Mouse (Mus musculus) cerebellum, adult 18-20 months (tissue): ENCODE results near the gene C2cd4b.

Source experiments
- DNase-seq, 2 experiments: peaks; one replicate each; pipeline ENCODE4 v3.0.0; 2021

C2cd4b gene

DNA sequence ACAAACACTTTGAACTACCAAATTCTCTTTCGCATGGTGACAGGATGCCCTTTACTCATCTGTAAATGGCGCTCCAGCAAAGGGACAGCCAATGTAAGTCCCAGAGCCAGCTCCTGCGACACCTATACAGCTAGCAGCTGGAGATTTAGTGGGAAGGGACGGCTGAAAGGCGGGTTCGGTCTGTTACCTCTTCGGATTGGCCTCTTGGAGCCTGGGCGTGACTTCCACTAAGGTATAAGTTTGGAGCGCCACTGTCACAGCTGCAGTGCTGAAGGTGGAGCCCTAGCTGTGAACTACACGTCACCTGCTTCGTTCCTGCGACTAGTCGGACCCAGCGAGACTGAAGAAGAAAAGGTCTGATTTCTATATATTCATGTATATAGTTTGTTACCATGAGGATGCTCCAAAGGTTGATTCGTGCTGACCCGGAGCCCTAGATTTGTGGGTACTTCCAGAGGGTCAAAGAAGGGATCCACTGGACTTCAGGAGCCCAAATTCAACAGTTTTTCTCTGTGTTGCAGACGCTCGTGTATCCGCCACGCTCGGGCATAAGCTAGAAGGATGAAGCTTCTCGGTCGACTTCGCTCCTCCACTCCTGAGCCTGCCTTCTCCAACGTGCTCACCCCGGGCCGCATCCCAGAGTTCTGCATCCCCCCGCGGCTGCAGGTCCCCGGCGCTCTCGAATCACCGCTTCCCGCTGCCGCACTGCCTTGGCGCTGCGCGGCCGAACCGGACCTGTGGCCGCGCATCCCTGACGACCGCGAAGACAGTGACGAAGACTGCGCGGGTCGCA is at the start of gene C2cd4b:
Gene C2cd4b, plus strand, starts transcription at position 275 of the 793 bp plus-strand sequence.
- peak; percentile 23 to 33 for DNase-seq

DNA sequence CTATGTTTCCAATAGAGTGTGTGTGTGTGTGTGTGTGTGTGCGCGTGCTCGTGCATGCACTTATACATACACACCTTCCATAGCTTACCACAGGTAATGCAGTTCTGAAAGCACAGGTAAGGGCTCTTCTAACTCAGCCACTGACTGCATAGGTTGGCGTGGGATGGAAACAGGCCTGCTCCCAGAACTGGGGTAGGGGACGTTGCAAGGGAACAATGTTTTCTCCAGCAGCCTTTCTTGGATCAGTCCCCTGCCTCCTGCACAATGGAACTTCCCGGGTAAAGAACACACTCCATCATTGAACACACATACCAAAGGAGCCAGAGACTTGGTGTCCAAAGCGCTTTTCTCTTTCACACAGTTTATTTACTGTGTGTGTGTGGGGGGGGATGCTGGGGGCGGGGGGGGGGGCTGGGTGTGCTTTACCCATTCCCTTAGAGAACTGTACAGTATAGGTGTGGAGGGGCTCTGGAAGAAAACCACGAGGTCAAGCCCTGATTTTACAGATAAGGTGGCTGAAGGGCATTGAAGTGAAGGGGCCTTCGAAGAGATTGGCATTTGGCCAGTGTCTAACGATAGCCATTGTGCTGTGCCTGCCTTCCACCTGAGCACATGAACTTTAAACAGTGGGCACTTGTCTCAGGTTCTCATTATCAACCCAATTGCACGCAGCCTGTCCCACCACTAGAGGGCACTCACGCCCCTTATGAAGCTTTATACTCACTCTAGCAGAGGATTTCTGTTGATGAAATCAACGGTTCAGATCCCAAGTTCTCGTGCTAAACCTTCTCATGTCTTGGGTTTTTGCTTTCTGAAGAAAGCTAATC is 48.0 kb upstream of the C2cd4b start:
- peak; percentile 59 to 65 for DNase-seq

- no peak for DNase-seq
Observed at GRCm38 (mm10) chr9:67712146-67712545, 47.1 kb upstream of the C2cd4b start.

GRCm38 (mm10) chr9:67717081-67717480 is 42.2 kb upstream of the C2cd4b start:
- DNase-seq: no peak

DNA sequence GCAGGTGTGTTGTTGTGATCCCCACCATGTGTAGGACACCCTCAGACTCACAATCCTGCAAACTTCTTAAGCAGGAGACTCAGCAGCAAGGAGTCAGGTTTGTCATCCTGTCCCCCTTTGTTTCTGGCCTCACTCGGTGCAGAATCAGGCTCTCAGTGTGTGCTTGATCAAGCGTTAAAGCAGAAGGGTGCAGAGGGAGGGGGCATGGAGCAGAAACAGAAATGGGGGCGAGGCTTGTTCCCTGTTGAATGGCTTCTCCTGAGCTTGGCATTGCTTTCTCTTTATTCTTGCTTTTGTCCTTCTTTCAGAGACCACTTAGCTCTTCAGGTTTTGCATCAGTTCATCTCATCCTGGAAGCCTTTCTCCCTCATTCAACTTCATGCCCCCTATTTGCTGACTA is 40.6 kb upstream of the C2cd4b start:
- DNase-seq: no peak

DNA sequence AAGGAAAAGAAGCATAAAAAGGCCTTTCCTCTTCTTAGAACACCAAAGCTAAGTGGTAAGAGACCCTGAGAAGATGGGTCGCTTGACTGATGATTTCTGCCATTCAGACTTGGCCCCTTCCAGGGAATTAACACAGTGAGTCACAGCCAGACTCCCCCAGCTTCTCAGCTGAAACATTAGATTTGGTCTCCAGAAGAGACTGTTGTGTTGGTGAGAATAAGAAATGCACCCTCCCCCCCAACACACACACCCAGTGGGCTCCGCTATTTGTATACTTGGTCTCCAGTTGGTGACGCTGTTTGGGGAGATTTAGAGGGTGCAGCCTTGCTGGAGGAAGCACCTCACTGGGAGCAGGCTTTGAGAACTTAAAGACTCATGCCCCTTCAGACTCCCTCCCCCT is 39.1 kb upstream of the C2cd4b start:
- DNase-seq: no peak

DNA sequence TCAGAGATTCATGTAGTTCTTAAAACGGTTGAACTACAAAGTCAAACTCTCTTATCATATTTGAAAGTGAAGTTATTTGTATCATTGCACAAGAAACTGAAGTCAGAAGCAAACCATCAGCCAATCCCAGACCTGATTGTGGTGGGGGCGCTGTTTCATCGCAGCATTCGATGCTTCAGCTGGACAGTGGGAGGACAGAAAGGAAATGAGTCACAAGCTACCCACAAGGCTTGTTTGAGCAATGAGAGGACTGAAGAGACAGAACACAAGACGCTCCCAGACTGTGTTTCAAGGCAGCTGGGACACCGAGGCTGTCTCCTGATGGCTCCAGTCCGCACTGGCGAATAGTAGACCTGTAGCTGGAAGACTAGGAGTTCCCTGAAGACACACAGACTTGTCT is 36.9 kb upstream of the C2cd4b start:
- DNase-seq: no peak

DNA sequence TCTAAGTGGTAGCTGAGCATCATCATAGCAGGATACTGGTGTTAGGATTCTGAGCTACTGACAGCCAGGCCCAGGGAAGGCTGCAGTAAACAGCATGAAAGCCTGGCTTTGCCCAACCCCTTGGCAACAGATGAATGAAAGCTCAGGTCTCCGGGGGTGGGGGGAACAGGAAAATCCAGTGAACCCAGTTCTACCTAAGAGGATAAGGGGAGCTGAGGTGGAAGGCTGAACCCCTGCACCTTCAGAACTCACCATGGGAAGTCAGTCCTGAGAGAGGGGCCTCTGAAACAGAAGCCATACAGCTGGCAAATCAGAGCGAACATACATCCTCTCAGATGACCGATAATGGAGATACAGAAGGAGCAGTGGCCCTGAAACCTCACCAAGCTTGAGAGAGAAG is 34.0 kb upstream of the C2cd4b start:
- no peak for DNase-seq

DNA sequence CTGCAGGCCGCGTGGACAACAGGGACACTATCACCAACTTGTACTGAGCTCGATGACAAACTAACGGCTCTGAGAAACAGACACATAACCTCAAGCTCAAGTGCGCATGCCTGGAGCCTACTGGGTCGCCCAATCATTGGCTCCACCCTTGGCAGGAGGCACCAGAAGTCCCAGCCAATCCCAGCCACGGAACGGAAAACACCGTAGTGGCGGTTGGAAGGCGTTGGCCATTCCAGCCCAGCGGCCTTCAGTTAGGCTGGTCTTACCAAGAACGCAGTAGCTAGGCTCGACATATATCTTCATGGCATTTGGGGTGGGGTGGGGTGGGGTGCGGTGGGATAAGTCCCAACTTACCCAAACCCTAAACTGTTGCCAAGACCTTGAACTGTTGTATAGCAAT is 25.5 kb upstream of the C2cd4b start:
- no peak for DNase-seq

GRCm38 (mm10) chr9:67735426-67735825 is 23.8 kb upstream of the C2cd4b start:
- DNase-seq: peak; percentile 24 to 26

- DNase-seq: no peak
Observed at GRCm38 (mm10) chr9:67741256-67741655, 18.0 kb upstream of the C2cd4b start.

- DNase-seq: no peak
Observed at GRCm38 (mm10) chr9:67753411-67754182, 5.6 kb upstream of the C2cd4b start.

GRCm38 (mm10) chr9:67754713-67755112 is 4.5 kb upstream of the C2cd4b start:
- no peak for DNase-seq

GRCm38 (mm10) chr9:67758686-67759085 is 551 bp upstream of the C2cd4b start:
- peak; percentile 77 to 80 for DNase-seq

DNA sequence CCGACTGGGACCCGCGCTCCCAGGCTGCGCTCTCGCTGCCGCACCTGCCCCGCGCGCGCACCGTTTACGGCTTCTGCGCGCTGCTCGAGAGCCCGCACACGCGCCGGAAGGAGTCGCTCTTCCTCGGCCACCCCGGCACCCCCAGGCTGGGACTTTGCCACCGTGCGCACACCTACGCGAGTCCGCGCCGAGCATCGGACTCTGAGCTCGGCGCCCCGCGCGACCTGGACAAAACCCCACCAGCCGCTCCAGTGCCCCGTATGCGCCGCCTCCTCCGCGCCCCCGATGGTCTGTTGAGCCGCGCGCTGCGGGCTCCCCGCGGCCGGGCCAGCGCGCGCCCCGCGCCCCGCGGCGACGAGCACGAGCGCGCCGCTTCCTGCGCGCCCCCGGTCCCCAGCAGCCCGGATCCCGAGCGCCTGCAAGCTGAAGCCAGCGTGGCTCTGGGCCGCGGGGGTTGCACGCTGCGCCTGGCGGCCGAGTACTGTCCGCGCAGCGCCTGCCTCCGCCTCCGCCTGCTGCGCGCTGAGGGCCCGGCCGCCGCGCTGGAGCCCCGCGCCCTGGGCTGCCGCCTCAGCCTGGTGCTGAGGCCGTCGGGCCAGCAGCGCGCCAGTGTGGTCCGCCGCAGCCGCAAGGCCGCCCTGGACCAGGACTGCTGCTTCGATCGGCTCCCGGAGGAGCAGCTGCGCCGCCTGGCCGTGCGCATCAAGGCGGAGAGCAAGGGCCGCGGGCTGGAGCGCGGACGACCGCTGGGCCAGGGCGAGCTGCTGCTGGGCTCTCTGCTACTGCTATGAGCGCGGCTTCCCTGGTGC is 923 bp downstream of the C2cd4b start:
- peak; percentile 64 to 87 for DNase-seq

- DNase-seq: no peak
Observed at GRCm38 (mm10) chr9:67760991-67761390, 1.8 kb downstream of the C2cd4b start.

- no peak for DNase-seq
Observed at GRCm38 (mm10) chr9:67763326-67763725, 4.1 kb downstream of the C2cd4b start.

DNA sequence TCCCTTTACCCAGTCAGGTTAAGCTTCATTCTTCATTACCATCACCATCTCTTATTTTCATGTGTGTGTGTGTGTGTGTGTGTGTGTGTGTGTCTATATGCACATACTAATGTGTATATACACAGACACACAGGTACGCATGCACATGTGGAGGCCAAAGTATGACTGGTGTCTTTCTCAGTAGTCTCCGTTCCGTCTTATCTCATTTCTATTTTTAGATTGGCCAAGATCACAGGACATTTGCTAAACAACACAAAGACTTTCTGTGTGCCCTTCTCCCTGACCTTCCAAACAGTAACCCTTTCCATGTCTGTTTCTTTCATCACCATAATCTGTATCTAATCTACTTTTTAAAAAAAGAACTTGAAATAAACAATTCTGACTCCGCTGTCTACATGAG is 7.2 kb downstream of the C2cd4b start:
- no peak for DNase-seq

- no peak for DNase-seq
Observed at GRCm38 (mm10) chr9:67766948-67767347, 7.7 kb downstream of the C2cd4b start.

GRCm38 (mm10) chr9:67768843-67769242 is 9.6 kb downstream of the C2cd4b start:
- no peak for DNase-seq

DNA sequence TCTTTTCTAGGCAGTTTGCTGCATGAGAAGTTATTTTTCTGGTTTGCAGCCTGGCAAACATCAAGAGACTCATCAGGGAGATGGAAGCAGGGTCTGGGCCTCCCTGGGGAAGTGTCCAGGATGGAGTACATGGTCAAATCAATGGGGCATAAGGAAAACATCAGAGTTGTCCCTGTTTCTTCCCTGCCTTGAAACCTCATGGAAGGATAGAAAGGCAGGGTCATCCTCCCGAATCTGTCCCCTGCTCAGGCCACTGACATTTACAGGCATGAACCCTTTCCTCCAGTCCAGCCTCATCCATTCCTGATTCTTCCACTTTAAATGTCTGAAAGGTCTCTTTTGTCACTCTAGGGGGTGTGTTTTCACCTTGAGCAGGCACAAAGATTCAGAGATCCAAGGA is 10.2 kb downstream of the C2cd4b start:
- no peak for DNase-seq

- DNase-seq: no peak
Observed at GRCm38 (mm10) chr9:67771293-67771692, 12.1 kb downstream of the C2cd4b start.
